Mouse (Mus musculus) monocyte, adult 2 months (primary cell): Measurements from ENCODE around the gene Mipol1.
"Not testable (repeated sequence)": the region's sequence is repeated elsewhere in the genome, so short reads cannot be mapped to it uniquely, and the experiment has no call there.

Experiments used
- DNase-seq, 2 experiments: peaks; one replicate each; pipeline ENCODE4 v3.0.0; 2022; ENCODE audit warnings: low spot score in 2 of 2, low read depth in 1 of 2

The Mipol1 gene

DNA sequence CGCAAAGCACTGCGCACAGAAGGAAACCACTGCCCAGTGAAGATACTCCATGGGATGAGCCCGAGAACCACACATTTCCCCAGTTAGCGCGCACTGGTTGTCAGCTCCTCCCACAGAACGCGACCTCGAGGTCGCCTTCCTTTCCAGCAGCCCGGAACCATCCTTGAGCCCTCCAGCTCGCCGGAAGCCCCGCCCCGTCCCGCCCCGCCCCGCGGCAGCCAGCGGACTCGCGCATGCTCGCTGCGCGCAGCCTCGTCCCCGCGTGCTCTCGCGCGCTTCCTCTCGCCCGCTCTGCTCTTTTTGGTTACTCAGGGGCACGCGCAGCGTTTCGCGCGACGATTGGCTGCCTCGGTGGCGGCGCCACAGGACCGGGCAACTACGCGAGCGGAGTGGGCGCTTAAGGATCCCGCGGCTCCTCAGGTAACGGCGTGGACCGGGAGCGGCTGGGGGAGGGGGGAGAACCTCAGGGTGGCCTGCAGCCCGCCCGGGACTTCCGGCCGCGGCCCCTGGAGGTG is at the start of gene Mipol1, which contains the start of gene Prps1l3:
Gene Mipol1, plus strand, starts transcription at position 236 of the 515 bp plus-strand sequence.
Gene Prps1l3, plus strand, starts transcription at position 221 of the 515 bp plus-strand sequence.
- DNase-seq: peak; percentile 52 to 73

DNA sequence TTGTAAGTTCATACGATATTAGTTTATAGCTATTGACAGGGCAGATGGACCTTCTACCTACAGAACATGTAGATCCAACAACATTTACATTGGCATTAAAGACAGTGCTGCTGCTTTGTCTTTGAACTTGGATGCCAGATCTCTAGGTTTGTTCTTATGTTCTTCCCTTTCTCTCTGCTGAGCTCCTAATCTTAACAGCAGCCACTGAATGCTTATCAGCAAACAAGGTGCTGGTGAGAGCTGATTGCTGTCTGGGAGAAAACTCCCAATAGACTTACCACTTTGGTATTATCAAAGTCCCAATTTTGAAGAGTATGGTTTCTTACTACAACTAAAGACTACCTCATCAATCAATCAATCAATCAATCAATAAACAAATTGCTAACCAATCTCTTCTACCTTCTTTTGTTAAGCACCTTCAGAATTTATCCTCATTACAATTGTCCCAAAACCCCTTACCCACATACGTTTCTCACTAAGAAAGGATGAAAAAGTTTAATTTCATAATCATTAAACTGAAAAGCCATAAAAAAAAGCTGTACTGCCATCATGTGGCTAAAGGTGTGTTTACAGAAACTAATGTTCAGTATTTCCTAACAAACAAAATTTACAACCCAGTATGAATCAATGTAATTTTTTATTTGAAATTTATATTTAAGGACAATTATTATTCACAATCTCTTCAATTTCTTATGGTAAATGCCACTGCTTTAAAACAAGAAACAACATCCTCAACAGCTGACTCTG is 45.7 kb upstream of the Mipol1 start:
- DNase-seq: no peak

DNA sequence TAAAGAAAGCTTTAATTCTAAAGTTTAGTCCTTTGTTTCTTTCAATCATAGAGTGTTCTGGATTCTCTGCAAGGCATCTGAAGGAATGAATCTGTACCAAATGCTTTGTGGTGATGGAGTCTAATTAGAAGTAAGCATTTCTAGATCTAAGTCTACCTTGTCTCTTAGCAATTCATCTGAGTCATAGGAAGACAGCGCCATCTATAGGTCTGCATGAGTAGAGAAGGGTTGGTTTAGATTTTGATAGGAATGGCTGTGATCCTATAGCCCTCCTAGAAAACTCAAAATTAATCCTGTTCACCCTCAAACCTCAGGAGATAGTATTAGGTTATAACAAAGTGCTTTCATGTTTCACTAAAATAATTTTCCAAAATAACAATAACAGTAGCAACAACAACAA is 44.8 kb upstream of the Mipol1 start:
- DNase-seq: no peak

DNA sequence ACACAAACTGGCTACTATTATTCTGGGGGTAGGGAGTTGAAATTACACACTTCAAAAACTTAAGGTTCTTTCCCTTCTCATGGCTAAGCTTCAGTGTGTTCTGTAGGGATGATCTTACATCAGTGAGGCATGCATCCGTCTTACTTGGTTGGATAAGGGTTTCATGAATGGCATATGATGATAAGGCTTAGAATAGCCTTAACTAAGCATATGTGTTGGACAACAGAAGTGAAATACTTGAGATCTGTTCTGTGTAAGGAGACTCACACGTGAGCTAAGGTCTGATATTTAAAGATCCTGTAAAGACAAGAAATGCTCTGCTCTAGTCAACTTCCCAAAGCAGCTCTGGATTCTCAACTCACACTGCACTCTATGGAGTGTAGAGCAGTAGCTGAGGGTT is 44.1 kb upstream of the Mipol1 start:
- DNase-seq: no peak

GRCm38 (mm10) chr12:57187032-57187431 is 43.2 kb upstream of the Mipol1 start:
- no peak for DNase-seq

- no peak for DNase-seq
Observed at GRCm38 (mm10) chr12:57194609-57195008, 35.6 kb upstream of the Mipol1 start.

DNA sequence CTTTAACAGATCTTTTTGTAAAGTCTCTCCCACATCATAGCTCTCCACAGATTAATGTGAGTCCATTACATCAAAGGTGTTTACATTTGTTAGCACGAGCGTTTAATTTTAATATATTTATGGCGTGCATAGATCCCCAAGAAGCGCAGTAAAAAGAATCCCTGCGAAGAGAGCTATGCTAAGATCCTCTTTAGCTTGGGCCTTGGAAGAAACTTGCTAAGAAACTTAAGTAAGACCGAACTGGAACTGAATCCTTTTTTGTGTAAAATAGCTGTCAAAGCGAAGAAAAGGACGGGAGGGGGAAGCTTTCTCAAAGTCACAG is 34.0 kb upstream of the Mipol1 start:
- no peak for DNase-seq

- DNase-seq: no peak
Observed at GRCm38 (mm10) chr12:57196608-57197362, 33.4 kb upstream of the Mipol1 start.

DNA sequence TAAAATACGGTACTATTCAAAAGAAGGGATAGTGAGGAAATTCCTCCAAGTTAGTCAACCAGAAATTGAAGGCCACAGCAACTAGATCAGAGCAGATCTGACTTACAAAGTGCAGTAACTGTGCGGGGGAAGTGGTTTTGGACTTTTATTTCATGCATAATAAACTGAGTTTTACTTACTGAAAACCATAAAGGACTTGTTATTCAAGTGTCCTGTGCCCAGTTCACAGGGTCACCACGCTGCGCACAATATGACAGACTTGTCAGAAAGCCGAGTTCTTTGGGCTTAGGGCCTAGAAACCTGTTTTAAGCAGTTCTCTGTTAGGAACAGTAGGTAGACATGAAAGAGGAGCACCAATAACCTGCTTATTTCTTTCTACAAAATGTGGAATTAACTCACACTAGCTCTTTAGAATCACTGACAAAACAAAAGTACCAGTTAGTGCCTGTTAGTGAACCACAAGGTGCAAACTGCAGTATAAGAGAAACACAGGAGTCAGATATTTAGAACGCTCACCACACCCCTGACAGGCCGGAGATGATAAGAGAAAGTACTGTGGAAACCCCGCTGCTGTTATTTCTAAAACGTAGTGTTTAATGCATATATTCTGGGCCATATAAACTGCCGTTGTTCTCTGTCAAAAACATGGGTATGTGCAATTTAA is 32.7 kb upstream of the Mipol1 start, which contains the start of gene Slc25a21:
Gene Slc25a21, minus strand, starts transcription at position 110 of the 664 bp plus-strand sequence.
- no peak for DNase-seq

DNA sequence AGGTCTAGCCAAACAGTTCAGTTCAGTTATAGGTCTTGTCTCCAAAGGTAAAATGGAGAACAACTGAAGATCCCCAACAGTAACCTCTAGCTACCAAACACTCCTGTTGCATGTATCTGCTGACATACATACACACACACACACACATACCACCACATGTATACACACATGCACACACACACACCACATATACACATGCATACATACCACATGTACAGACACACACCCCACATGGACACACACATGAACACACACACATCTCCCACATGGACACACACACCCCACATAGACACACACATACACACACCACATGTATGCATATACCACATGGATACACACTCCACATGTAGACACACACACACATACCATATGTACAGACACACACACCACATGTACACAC is 32.0 kb upstream of the Mipol1 start:
- no peak for DNase-seq

- DNase-seq: no peak
Observed at GRCm38 (mm10) chr12:57199427-57199826, 30.8 kb upstream of the Mipol1 start.

DNA sequence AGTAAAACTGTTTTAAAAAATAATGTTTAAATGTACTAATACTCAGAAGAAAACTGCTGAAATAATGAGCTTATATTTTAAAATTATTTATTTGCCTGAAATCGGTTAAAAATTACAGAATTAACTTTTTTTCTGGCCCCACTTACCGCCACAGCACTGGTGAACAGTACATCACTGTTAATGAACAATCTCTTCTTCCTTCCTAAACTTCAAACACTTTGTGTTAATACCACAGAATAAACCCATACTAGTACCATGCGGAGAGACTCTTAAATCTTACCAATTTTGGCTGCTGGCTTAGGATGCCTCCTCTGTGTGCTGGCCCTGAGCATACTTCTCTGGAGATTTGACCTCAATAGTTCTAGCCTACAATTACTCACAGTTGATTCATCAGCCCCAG is 28.3 kb upstream of the Mipol1 start:
- no peak for DNase-seq

GRCm38 (mm10) chr12:57204276-57204851 is 25.9 kb upstream of the Mipol1 start:
- DNase-seq: no peak

DNA sequence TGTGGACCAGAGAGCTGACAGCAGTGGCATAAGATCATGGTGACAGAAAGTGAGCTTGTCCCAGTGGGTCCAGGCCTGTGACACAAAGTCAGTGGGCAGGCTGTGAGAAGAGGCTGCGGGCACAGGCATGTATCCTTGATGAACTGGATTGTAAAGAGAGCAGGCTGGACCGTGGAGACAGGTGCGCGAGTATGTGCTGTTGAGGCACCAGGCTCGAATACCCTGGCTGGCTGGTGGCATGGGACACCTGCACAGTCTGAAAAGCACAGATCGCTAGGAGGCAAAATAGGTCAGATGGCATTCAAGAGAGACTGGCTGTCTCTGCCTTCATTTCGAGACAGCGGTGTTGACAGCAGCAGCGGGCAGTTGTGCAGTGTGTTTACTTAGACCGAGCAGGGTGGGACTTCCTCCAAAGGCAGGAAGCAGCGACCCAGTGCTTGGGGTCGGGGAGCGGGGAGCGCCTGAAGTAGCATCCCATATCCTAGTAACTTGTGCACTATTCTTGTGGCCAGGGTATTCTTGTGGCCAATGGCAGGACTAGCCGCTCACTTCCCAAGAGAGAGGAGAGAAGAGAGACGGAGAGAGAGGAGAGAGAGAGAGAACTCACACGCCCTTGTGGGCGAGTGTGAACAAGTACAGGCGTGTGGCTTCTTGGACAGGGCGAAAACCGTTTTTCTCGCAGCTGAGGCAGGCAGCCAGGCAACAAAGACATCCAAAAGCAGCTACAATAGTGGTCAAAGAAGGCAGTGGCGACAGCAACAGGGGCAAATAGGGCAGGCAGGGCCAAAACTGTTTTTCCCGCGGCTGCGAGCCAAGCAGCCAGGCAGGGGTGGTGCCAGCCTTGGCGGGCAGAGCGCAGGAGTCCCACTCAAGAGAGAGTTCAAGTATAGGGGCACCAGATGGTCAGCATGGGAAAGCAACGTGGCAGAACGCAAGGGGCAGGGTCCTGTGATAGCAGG is 18.6 kb upstream of the Mipol1 start:
- DNase-seq: no peak

- not testable (repeated sequence) for DNase-seq
Observed at GRCm38 (mm10) chr12:57212463-57212862, 17.8 kb upstream of the Mipol1 start.

- no peak for DNase-seq
Observed at GRCm38 (mm10) chr12:57226411-57226810, 3.8 kb upstream of the Mipol1 start.

DNA sequence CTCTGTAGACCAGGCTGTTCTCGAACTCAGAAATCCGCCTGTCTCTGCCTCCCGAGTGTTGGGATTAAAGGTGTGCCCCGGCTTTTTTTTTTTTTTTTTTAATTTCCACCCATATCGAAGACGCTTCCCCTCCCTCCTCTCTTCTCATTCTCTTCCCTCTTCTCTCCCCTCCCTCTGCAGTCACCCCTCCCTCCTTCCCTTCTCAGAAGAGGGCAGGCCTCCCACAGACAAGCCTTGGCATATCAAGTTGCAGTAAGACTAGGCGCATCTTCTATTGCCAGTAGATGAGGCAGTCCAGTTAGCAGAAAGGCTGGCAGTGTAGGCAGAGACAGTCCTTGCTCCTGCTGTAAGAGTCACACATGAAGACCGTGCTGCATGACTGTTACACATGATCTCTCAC is 2.5 kb upstream of the Mipol1 start:
- no peak for DNase-seq

- no peak for DNase-seq
Observed at GRCm38 (mm10) chr12:57229703-57230102, 524 bp upstream of the Mipol1 start.

DNA sequence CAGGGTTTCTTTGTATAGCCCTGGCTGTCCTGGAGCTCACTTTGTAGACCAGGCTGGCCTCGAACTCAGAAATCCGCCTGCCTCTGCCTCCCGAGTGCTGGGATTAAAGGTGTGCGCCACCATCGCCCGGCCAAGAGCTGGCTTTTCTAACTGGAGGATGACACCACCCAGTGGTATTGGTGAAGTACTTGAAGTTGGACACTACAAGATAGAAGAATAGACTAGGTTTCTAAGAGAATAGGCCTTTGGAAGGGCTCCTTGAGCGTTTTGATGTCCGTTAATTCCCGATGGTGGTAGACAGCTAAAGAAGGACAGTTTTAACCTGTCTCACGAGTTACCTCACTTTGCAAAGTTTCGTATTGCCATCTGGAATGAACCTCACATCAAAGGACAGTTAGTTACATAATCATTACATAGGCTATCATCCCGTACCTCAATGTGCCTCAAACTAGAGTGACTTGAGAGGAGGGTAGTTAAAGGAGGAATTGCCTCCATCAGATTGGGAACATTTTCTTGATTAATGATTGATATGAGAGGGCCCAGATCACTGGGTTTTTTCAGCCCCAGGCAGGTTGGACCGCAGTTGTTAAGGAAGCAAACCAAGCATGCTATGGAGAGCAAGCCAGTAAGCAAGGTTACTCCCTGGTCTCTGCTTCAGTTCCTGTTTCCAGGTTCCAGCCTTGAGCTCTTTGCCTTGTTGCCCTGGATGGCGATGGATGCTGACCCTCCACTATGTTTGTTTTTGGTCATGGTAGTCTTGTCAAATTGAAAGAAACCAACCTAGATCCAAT is 1.1 kb downstream of the Mipol1 start:
- DNase-seq: no peak
